Mouse (Mus musculus) cerebellum, adult 2 months (tissue): ENCODE measurements at regions not wholly inside any gene's neighbourhood (a gene's known extent, or its start where the extent isn't known, plus 50 kb on each side); places are given as distances from the start of the nearest gene placed in this dataset.

ENCODE experiments used
- CTCF ChIP-seq: fragments of 200-500 bp; IDR thresholded peaks from 2 replicates; pipeline ENCODE4 v1.5.1; 2011; ENCODE audit warnings: low read depth, mild to moderate bottlenecking, control low read depth, low read length, moderate library complexity, borderline replicate concordance; ENCODE audit not compliant: insufficient read depth
- POLR2A ChIP-seq: fragments of 200-500 bp; IDR thresholded peaks from 2 replicates; pipeline ENCODE4 v1.6.1; 2011; ENCODE audit warnings: low read length, control low read depth, borderline replicate concordance; ENCODE audit not compliant: insufficient read depth

DNA sequence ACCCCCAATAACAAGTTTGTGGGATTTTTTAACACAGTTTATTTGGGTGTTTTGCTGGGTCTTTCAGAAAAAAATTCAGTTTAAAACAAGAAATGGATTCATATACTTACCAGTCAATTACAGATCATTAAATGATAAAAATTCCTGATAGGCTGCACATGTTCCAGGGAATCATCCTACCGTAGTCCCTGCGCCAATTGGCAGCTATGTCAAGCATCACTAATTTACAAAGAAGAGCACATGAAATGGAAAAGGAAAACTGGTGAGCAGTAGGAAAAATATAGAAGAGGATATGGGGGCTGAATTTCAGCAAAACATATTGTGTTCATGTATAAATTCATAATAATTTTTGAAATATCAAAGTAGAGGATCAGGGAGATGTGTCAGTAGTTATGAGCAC lies 212.9 kb upstream of the Luzp2 start:
- TF ChIP-seq POLR2A: no peak
- TF ChIP-seq CTCF: no peak
